Mouse (Mus musculus) G1E (cell line): ENCODE measurements around the gene Pla2g15. TPM values are rescaled to one million over a fixed set of nuclear protein-coding genes. Genes with fewer than 3 reads are reported as not detected.

ENCODE experiments used
- ATAC-seq: 2 replicates; pipeline ENCODE4 v1.8.0; 2016; ENCODE audit warnings: mild to moderate bottlenecking; ENCODE audit not compliant: insufficient number of reproducible peaks, poor library complexity, low FRiP score, severe bottlenecking; ENCODE audit errors: extremely low read depth
- DNase-seq: peaks from one replicate; pipeline ENCODE4 v3.0.0; 2012; ENCODE audit warnings: low spot score
- H3K27me3 ChIP-seq: 2 replicates; pipeline ENCODE4 v1.6.1; 2012; ENCODE audit warnings: mild to moderate bottlenecking, low read length, inconsistent platforms; ENCODE audit not compliant: insufficient read depth
- H3K36me3 ChIP-seq: replicated peaks from 2 replicates; pipeline ENCODE3; 2012; ENCODE audit warnings: mild to moderate bottlenecking, inconsistent platforms
- H3K4me1 ChIP-seq: 2 replicates; pipeline ENCODE4 v1.6.1; 2012; ENCODE audit warnings: low read depth, low read length, inconsistent platforms, mixed read lengths; ENCODE audit not compliant: insufficient read depth
- H3K4me3 ChIP-seq: 2 replicates; pipeline ENCODE4 v1.5.1; 2012; ENCODE audit warnings: low read depth, mild to moderate bottlenecking, inconsistent platforms, low read length, moderate library complexity, mixed read lengths
- H3K9me3 ChIP-seq: replicated peaks from 2 replicates; pipeline ENCODE4 v1.6.1; 2012; ENCODE audit warnings: inconsistent platforms
- CTCF ChIP-seq: IDR thresholded peaks from 2 replicates; pipeline ENCODE4 v1.5.1; 2012; ENCODE audit warnings: low read depth, low read length, inconsistent platforms, mixed read lengths
- GATA1 ChIP-seq: IDR thresholded peaks from 2 replicates; pipeline ENCODE4 v1.6.1; 2012; ENCODE audit warnings: borderline replicate concordance, low read length, inconsistent platforms, mixed read lengths
- GATA2 ChIP-seq: IDR thresholded peaks from 2 replicates; pipeline ENCODE4 v1.6.1; 2012; ENCODE audit warnings: low read depth, low read length, inconsistent platforms, borderline replicate concordance
- POLR2AphosphoS5 ChIP-seq: IDR thresholded peaks from 2 replicates; pipeline ENCODE4 v1.6.1; 2012; ENCODE audit warnings: low read depth, low read length, inconsistent platforms; ENCODE audit not compliant: insufficient replicate concordance
- TAL1 ChIP-seq: conservative IDR thresholded peaks from 2 replicates; pipeline ENCODE4 v1.6.1; 2012; ENCODE audit warnings: low read depth, low read length, inconsistent platforms, mixed read lengths
- polyA plus RNA-seq: library from polyadenylated mRNA; stranded (reverse); fragments of >175 nt; gene quantifications from 2 replicates; pipeline ENCODE4 v1.2.3, GENCODE M21; 2012
- total RNA-seq, 2 experiments: library from RNA; stranded (forward) in 1 of 2; stranded (reverse) in 1 of 2; fragments of 200-1000 nt in 1 of 2; fragments of >200 nt in 1 of 2; fragmentation: Nextera tagmentation in 1 of 2; gene quantifications; 2 replicates each; pipeline ENCODE4 v1.2.3; 2014 to 2017

Gene Pla2g15
- total and polyA plus RNA-seq, 3 experiments: 0.39 to 0.55 TPM; not detected in 1

GRCm38 (mm10) chr8:106169934-106170480 lies 19.8 kb downstream of the Pla2g15 start:
- no peaks in the 10 kb centered on the region for H3K9me3 ChIP-seq
- DNase-seq (no peak), ATAC-seq (no peak)
- no peaks in the 10 kb centered on the region for H3K36me3 ChIP-seq
- TF ChIP-seq CTCF: no peak
- TF ChIP-seq GATA1: no peak
- TF ChIP-seq GATA2: no peak
- TF ChIP-seq POLR2AphosphoS5: no peak
- no peak for TF ChIP-seq TAL1
- H3K4me1 ChIP-seq: peaks cover 32% of the 10 kb centered on the region
- H3K27me3 ChIP-seq: peaks cover 66% of the 10 kb centered on the region
- no peak overlapping the region; the same call in 1 of the 2 replicates for H3K4me3 ChIP-seq

- ATAC-seq (no peak), DNase-seq (no peak)
- no peaks in the 10 kb centered on the region for H3K36me3 ChIP-seq
- peaks cover 61% of the 10 kb centered on the region for H3K27me3 ChIP-seq
- H3K4me1 ChIP-seq: peaks cover 29% of the 10 kb centered on the region
- no peak for TF ChIP-seq GATA1
- TF ChIP-seq POLR2AphosphoS5: no peak
- TF ChIP-seq TAL1: no peak
- no peak for TF ChIP-seq GATA2
- no peaks in the 10 kb centered on the region for H3K9me3 ChIP-seq
- H3K4me3 ChIP-seq: no peak overlapping the region
These were observed 23.4 kb downstream of the Pla2g15 start for GRCm38 (mm10) chr8:106173566-106173965.

- DNase-seq (no peak), ATAC-seq (no peak)
- no peaks in the 10 kb centered on the region for H3K36me3 ChIP-seq
- peaks cover 62% of the 10 kb centered on the region for H3K27me3 ChIP-seq
- no peaks in the 10 kb centered on the region for H3K9me3 ChIP-seq
- peaks cover 16% of the 10 kb centered on the region for H3K4me1 ChIP-seq
- TF ChIP-seq CTCF (no peak), GATA1 (no peak), TAL1 (no peak), GATA2 (no peak), POLR2AphosphoS5 (no peak)
- no peak overlapping the region for H3K4me3 ChIP-seq
These were observed 26.7 kb downstream of the Pla2g15 start for GRCm38 (mm10) chr8:106176891-106177290.

GRCm38 (mm10) chr8:106177594-106177993 lies 27.4 kb downstream of the Pla2g15 start:
- DNase-seq (no peak), ATAC-seq (no peak)
- Histone ChIP-seq H3K4me1 (peaks cover 16% of the 10 kb centered on the region), H3K27me3 (peaks cover 66% of the 10 kb centered on the region), H3K4me3 (no peak overlapping the region), H3K36me3 (no peaks in the 10 kb centered on the region), H3K9me3 (no peaks in the 10 kb centered on the region)
- no peak for TF ChIP-seq GATA1
- no peak for TF ChIP-seq TAL1
- TF ChIP-seq CTCF: no peak
- no peak for TF ChIP-seq POLR2AphosphoS5
- no peak for TF ChIP-seq GATA2

GRCm38 (mm10) chr8:106178428-106178827 lies 28.2 kb downstream of the Pla2g15 start:
- DNase-seq (no peak), ATAC-seq (no peak)
- Histone ChIP-seq H3K9me3 (no peaks in the 10 kb centered on the region), H3K4me1 (peaks cover 16% of the 10 kb centered on the region), H3K27me3 (peaks cover 69% of the 10 kb centered on the region), H3K4me3 (no peak overlapping the region), H3K36me3 (no peaks in the 10 kb centered on the region)
- TF ChIP-seq GATA1 (no peak), POLR2AphosphoS5 (no peak), CTCF (no peak), TAL1 (no peak), GATA2 (no peak)

- no peak for TF ChIP-seq GATA1
- no peak for TF ChIP-seq GATA2
- no peak for TF ChIP-seq POLR2AphosphoS5
- no peak for TF ChIP-seq CTCF
- TF ChIP-seq TAL1: no peak
- H3K4me1 ChIP-seq: peaks cover 16% of the 10 kb centered on the region
- no peaks in the 10 kb centered on the region for H3K36me3 ChIP-seq
- no peak for DNase-seq
- ATAC-seq: no peak
- 0 out of 2 replicates have a peak, but pooled peaks cover 8% of the 10 kb centered on the region for H3K9me3 ChIP-seq
- peaks cover 83% of the 10 kb centered on the region for H3K27me3 ChIP-seq
- no peak overlapping the region for H3K4me3 ChIP-seq
These were observed 35.5 kb downstream of the Pla2g15 start for GRCm38 (mm10) chr8:106185628-106186270.
